Mouse (Mus musculus) thymus, postnatal 0 days (tissue): Measurements from ENCODE around the gene Grid2ip. TPM values are rescaled to one million over a fixed set of nuclear protein-coding genes. Genes with fewer than 3 reads are reported as not detected.

ENCODE experiments used
- DNase-seq: peaks from one replicate; pipeline ENCODE4 v3.0.0-alpha.2; 2015; ENCODE audit warnings: low spot score
- polyA plus RNA-seq: library from polyadenylated mRNA; unstranded; fragments of >200 nt; fragmentation: Nextera tagmentation; extraction: Ambion mirVana; gene quantifications from 2 replicates; pipeline ENCODE4 v1.2.1, GENCODE M21; 2015

The Grid2ip gene
- polyA plus RNA-seq, 1 experiment from 2014 or later: not detected

DNA sequence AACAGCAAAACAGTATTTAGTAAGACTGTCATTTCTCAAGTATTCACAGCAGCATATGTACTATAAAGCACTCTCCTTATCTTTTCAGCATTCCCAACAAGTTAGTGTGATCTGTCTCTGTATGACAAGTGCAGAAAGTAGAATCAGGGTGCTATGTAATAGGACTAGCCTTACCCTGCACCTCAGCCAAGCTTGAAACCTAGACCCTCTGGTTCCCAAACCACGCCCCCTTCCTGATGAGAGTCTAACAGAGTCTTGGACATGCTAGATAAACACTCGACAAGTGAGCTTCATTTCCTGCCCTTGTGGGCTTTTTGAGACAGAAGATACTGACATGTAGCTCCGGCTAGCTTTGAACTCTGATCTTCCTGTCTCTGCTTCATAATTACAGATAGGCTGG lies 52.1 kb downstream of the Grid2ip start:
- DNase-seq: no peak

DNA sequence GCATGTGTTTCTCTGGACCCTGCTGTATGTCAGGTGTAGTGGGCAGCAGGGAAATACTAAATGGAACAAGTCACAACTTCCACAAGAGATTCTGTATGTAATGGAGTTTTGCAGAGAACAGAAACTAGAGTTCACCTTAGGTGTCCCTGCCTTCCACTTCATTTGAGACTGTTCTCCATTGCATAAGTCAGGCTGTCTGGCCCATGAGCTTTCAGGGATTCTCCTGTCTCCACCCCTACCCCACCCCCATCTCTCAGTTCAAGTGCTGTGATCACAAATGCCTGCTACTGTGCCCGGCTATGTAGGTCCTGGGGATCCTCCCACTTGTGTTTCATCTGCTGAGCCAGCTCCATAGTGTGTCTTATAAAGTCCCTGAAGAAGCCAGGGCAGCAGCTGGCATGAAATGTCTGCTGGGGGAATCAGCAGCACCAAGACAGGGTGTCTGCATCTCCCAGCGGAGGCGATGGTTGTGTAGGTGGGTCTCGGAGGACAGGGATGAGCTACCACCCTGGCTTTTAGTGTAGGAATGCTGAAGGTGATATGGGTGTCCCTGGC lies 53.8 kb downstream of the Grid2ip start:
- DNase-seq: no peak

DNA sequence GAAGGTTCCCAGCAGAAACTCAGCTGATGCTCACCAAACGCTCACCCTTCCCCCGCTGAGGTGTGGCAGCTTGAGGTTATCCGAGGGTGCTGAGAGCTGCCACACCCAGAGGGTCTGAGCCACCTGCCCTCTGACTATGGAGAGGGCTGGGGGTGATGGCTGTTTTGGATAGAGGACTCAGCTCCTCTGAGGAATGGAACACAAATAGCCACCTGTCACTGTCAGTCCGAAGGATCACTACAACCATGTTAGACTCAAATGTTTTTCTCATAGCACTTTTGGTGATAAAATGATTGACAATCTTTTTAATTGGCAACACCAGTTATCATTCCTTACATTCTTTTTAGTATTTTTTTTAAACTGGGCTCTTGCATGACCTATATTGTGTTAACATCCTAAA lies 64.3 kb downstream of the Grid2ip start:
- no peak for DNase-seq

- DNase-seq: no peak
Measured at GRCm38 (mm10) chr5:143422990-143423389, 65.9 kb downstream of the Grid2ip start.

GRCm38 (mm10) chr5:143423899-143424519 lies 66.9 kb downstream of the Grid2ip start:
- peak; percentile 65 for DNase-seq

DNA sequence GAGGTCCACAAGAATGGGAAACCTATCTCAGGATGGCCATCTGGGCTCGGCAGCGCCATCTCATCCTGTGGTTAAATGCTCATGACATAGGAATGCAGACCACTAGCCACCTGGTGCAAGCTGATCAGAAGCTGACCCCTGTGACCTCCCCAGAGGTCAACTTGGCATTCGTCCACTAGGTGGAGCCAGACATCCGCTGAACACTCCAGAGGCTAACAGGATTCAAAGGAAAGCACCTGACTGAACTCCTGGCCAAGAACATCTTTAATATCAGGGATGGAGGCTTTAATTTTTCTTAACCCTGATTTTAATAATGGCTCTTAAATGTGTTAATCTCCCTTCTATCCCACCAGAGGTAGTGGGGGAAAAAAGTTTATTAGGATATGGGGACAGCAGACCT lies 77.3 kb downstream of the Grid2ip start:
- DNase-seq: peak; percentile 68

- no peak for DNase-seq
Measured at GRCm38 (mm10) chr5:143441298-143441697, 84.2 kb downstream of the Grid2ip start.

GRCm38 (mm10) chr5:143441753-143442152 lies 84.6 kb downstream of the Grid2ip start:
- DNase-seq: no peak

Other genes starting within 250 kb of the Grid2ip start
- gene Rnf216, start 244.3 kb upstream of the Grid2ip start, polyA plus RNA-seq: 13.1 and 13.5 TPM in 2 replicates
- gene Olfr718-ps1, start 209.8 kb upstream of the Grid2ip start, polyA plus RNA-seq: 0.03 TPM in 1 of 2 replicates, not detected in the other
- 8.2 and 9.1 TPM in 2 replicates for gene Rbak, start 176.6 kb upstream of the Grid2ip start, polyA plus RNA-seq
- 0.08 TPM in 1 of 2 replicates, not detected in the other for gene Spdye4b, start 176.3 kb upstream of the Grid2ip start, polyA plus RNA-seq
- gene Spdye4a, start 130.4 kb upstream of the Grid2ip start, polyA plus RNA-seq: not detected in 2 replicates
- gene Zfp12, start 122.2 kb upstream of the Grid2ip start, polyA plus RNA-seq: 7.9 and 8.1 TPM in 2 replicates
- 0.75 and 0.78 TPM in 2 replicates for gene Zfp316, start 87.3 kb upstream of the Grid2ip start, polyA plus RNA-seq
- gene Zfp853, start 63.7 kb upstream of the Grid2ip start, polyA plus RNA-seq: 0.04 and 0.08 TPM in 2 replicates
- gene E130309D02Rik, start 42.0 kb upstream of the Grid2ip start, polyA plus RNA-seq: 43.4 and 47.8 TPM in 2 replicates
- 88.6 and 97.2 TPM in 2 replicates for gene Zdhhc4, start 28.1 kb upstream of the Grid2ip start, polyA plus RNA-seq
- 96.9 and 106 TPM in 2 replicates for gene Kdelr2, start 46.5 kb downstream of the Grid2ip start, polyA plus RNA-seq
- gene Daglb, start 107.2 kb downstream of the Grid2ip start, polyA plus RNA-seq: 4.5 and 4.7 TPM in 2 replicates
- gene Rac1, start 170.7 kb downstream of the Grid2ip start, polyA plus RNA-seq: 419 and 434 TPM in 2 replicates